Mouse (Mus musculus) liver, postnatal 0 days (tissue): ENCODE results near the gene Kif1a. TPM values are rescaled to one million over a fixed set of nuclear protein-coding genes. Genes with fewer than 3 reads are reported as not detected.

Experiments used
- ATAC-seq: fragments of 200-750 bp; cut with Nextera tagmentation; 2 replicates; pipeline ENCODE4 v1.8.0; 2017; ENCODE audit warnings: mild to moderate bottlenecking, moderate library complexity
- DNase-seq: peaks from one replicate; pipeline ENCODE4 v3.0.0-alpha.2; 2016
- H3K27ac ChIP-seq: fragments of 300-500 bp; sonication (generic); 2 replicates; pipeline ENCODE4 v1.5.1; 2014; ENCODE audit warnings: antibody characterized with exemption, moderate library complexity, mild to moderate bottlenecking, low read depth
- H3K27me3 ChIP-seq: fragments of 300-500 bp; sonication (generic); 2 replicates; pipeline ENCODE4 v1.6.1; 2014; ENCODE audit warnings: low read length, control low read depth, mixed read lengths; ENCODE audit not compliant: insufficient read depth
- H3K36me3 ChIP-seq: fragments of 300-500 bp; sonication (generic); replicated peaks from 2 replicates; pipeline ENCODE4 v1.6.1; 2014; ENCODE audit warnings: mild to moderate bottlenecking, control low read depth, low read length, moderate library complexity, mixed read lengths; ENCODE audit not compliant: insufficient read depth
- H3K4me1 ChIP-seq: fragments of 300-500 bp; sonication (generic); 2 replicates; pipeline ENCODE4 v1.6.1; 2014; ENCODE audit warnings: antibody characterized with exemption, mild to moderate bottlenecking, control low read depth; ENCODE audit not compliant: insufficient read depth
- H3K4me2 ChIP-seq: fragments of 300-500 bp; sonication (generic); 2 replicates; pipeline ENCODE4 v1.6.1; 2014; ENCODE audit warnings: low read depth, mild to moderate bottlenecking, low read length, moderate library complexity, mixed read lengths
- H3K4me3 ChIP-seq: fragments of 300-500 bp; sonication (generic); 2 replicates; pipeline ENCODE4 v1.5.1; 2014; ENCODE audit warnings: low read depth, low read length
- H3K9ac ChIP-seq: fragments of 300-500 bp; sonication (generic); replicated peaks from 2 replicates; pipeline ENCODE4 v1.6.1; 2014; ENCODE audit warnings: mild to moderate bottlenecking, moderate library complexity
- H3K9me3 ChIP-seq: fragments of 300-500 bp; sonication (generic); 2 replicates; pipeline ENCODE4 v1.6.1; 2016; ENCODE audit warnings: mild to moderate bottlenecking, control low read depth, low read length, mixed read lengths
- CTCF ChIP-seq: sonication (generic); IDR thresholded peaks from 2 replicates; pipeline ENCODE4 v1.5.1; 2016; ENCODE audit warnings: antibody characterized with exemption, low read depth
- EP300 ChIP-seq: IDR thresholded peaks from 2 replicates; pipeline ENCODE4 v1.6.1; 2016; ENCODE audit warnings: antibody characterized with exemption, low read depth, mild to moderate bottlenecking
- WGBS: fragments of 180-500 bp; shearing (Covaris S2); extraction: QIAGEN DNeasy Blood & Tissue Kit; methylation state at CpG from one replicate; pipeline ENCODE4 v1.1.7; 2014; ENCODE audit not compliant: insufficient replicate concordance; 5-methylcytosine and 5-hydroxymethylcytosine counted together
- polyA plus RNA-seq: library from polyadenylated mRNA; unstranded; fragments of >200 nt; fragmentation: Nextera tagmentation; extraction: Ambion mirVana; gene quantifications from 2 replicates; pipeline ENCODE4 v1.2.1, GENCODE M21; 2015

Gene Kif1a
- polyA plus RNA-seq, 1 experiment from 2014 or later, result 0.28 TPM

GRCm38 (mm10) chr1:93009196-93009595 lies 92.6 kb downstream of the Kif1a start:
- H3K27me3 ChIP-seq, result no peaks in the 10 kb centered on the region
- 69% methylated on average over 4 of the region's 4 CpGs for WGBS
- no peak overlapping the region for H3K9ac ChIP-seq
- no peak overlapping the region for H3K4me2 ChIP-seq
- no peaks in the 10 kb centered on the region for H3K9me3 ChIP-seq
- no peak overlapping the region for H3K4me3 ChIP-seq
- ATAC-seq, result no peak
- peak; percentile 43 for DNase-seq
- H3K27ac ChIP-seq, result no peak overlapping the region
- H3K36me3 ChIP-seq, result no peaks in the 10 kb centered on the region
- 0 out of 2 replicates have a peak, but pooled peaks cover 2% of the 10 kb centered on the region for H3K4me1 ChIP-seq
- no peak for TF ChIP-seq CTCF
- no peak for TF ChIP-seq EP300

DNA sequence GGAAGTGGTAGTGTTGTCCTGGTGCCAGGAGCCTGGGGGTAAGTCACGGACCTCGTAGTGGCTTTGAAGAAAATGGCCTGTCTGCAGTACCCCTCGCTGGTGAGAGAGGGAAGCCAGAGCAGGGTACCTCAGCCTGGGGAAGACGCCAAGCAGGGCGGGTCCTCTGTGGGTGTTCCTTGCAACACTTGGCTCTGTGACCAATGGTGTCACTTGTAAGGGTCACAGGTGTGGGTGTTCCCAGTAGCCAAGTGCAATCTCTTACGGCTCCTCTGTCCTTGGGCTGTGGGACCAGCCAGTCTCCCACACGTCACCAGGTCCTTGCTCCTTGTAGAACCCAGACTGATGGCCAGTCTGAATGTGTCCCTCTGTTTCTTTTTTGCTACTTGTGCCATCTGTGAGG lies 95.7 kb downstream of the Kif1a start, which contains the start of gene Aqp12:
Aqp12 (plus strand) TSS at position 274 of the 400 bp plus-strand sequence.
- H3K4me2 ChIP-seq, result no peak within 1 kb of the TSS
- H3K9ac ChIP-seq, result no peak within 1 kb of the TSS
- no peak within 1 kb of the TSS for H3K27ac ChIP-seq
- no peak within 1 kb of the TSS for H3K4me3 ChIP-seq
- no peak for DNase-seq
- no peaks in the 10 kb centered on the region for H3K27me3 ChIP-seq
- no peaks in the 10 kb centered on the region for H3K36me3 ChIP-seq
- WGBS, result 64% methylated on average over 7 of the region's 7 CpGs
- TF ChIP-seq EP300 (no peak), CTCF (no peak)
- no peaks in the 10 kb centered on the region for H3K9me3 ChIP-seq
- H3K4me1 ChIP-seq, result 0 out of 2 replicates have a peak, but pooled peaks cover 2% of the 10 kb centered on the region
- ATAC-seq, result no peak

DNA sequence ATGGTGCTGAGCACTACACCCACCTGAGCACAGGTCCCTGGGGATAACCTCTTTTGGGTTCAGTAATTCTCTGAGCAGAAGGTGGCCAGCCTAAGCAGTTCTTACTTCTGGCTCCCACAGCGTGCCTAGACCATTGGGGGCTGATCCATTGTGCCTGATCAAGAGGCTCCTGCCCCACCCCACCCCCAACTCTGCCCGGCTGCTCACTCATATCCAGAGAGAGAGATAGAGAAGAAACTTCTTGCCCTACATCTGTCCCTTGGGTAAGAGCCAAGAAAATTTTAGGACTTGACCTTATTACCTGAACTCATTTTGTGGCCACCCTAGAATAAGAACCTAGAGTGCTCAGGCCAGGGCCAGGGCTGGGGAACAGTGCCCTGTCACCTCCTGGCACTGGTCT lies 108.9 kb downstream of the Kif1a start:
- H3K9ac ChIP-seq, result no peak overlapping the region
- no peak overlapping the region for H3K4me3 ChIP-seq
- no peaks in the 10 kb centered on the region for H3K36me3 ChIP-seq
- H3K27ac ChIP-seq, result no peak overlapping the region
- no peak for DNase-seq
- H3K4me2 ChIP-seq, result no peak overlapping the region
- H3K9me3 ChIP-seq, result no peaks in the 10 kb centered on the region
- no peaks in the 10 kb centered on the region for H3K4me1 ChIP-seq
- 69% methylated on average over 2 of the region's 2 CpGs for WGBS
- no peak for TF ChIP-seq CTCF
- H3K27me3 ChIP-seq, result no peaks in the 10 kb centered on the region
- ATAC-seq, result no peak

GRCm38 (mm10) chr1:92992214-92992855 lies 109.4 kb downstream of the Kif1a start:
- no peak overlapping the region for H3K9ac ChIP-seq
- H3K27ac ChIP-seq, result no peak overlapping the region
- ATAC-seq, result no peak

DNA sequence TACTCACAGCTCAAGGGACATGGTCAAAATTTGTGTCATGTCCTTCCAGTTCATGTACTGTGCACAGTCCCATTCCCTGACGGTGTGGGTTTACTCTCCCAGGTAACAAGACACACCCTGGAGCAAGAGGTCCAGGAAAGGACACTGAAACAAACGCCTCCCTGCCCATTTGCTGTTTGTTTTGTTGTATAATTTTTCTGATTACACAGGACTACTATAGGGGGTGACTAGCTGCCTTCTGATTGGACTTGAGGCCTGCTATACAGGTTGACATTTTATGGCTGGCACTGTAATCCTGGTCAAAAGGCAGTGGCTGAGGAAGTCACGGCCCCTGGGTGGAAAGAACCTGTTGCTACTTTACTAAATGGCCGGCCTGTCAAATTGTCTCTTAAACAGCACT lies 111.9 kb downstream of the Kif1a start:
- no peaks in the 10 kb centered on the region for H3K4me1 ChIP-seq
- ATAC-seq, result no peak
- no peaks in the 10 kb centered on the region for H3K9me3 ChIP-seq
- H3K27me3 ChIP-seq, result no peaks in the 10 kb centered on the region
- H3K36me3 ChIP-seq, result no peaks in the 10 kb centered on the region
- TF ChIP-seq CTCF (no peak), EP300 (no peak)
- 58% methylated on average over 4 of the region's 4 CpGs for WGBS
- DNase-seq, result no peak
- H3K4me3 ChIP-seq, result no peak overlapping the region
- no peak overlapping the region for H3K27ac ChIP-seq
- no peak overlapping the region for H3K9ac ChIP-seq
- no peak overlapping the region for H3K4me2 ChIP-seq

More at GRCm38 (mm10) chr1:92992214-92992855, 109.4 kb downstream of the Kif1a start:
- no peak overlapping the region for H3K4me2 ChIP-seq
- no peaks in the 10 kb centered on the region for H3K36me3 ChIP-seq
- H3K4me3 ChIP-seq, result no peak overlapping the region
- DNase-seq, result no peak
- TF ChIP-seq EP300 (no peak), CTCF (no peak)
- WGBS, result 57% methylated on average over 6 of the region's 6 CpGs
- H3K27me3 ChIP-seq, result no peaks in the 10 kb centered on the region
- no peaks in the 10 kb centered on the region for H3K9me3 ChIP-seq
- H3K4me1 ChIP-seq, result no peaks in the 10 kb centered on the region

DNA sequence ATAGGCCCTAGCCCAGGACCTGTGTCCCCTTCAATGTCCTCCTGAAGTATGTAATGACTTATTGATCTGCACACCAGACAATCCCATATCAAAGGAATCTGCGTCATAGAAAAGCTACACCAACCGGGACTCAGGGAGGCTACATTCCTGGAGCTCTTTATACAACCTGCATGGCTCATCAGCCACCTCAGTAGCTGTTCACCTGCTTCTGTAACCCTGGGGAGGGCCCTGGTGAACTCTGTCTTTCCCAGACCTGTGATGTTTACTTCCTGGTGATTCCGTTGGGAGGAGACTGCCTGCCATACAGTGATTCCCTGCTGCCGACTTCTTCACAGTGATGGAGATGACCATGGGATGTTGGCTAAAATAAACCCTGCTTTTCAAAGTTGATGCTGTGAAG lies 112.9 kb downstream of the Kif1a start:
- no peak overlapping the region for H3K27ac ChIP-seq
- H3K9ac ChIP-seq, result no peak overlapping the region
- no peaks in the 10 kb centered on the region for H3K36me3 ChIP-seq
- no peaks in the 10 kb centered on the region for H3K27me3 ChIP-seq
- H3K4me3 ChIP-seq, result no peak overlapping the region
- TF ChIP-seq EP300, result no peak
- no peak for TF ChIP-seq CTCF
- no peaks in the 10 kb centered on the region for H3K9me3 ChIP-seq
- DNase-seq, result no peak
- H3K4me2 ChIP-seq, result no peak overlapping the region
- H3K4me1 ChIP-seq, result no peaks in the 10 kb centered on the region
- ATAC-seq, result no peak
- 61% methylated on average over 4 of the region's 4 CpGs for WGBS

GRCm38 (mm10) chr1:92984999-92985398 lies 116.8 kb downstream of the Kif1a start:
- Histone ChIP-seq H3K36me3 (no peaks in the 10 kb centered on the region), H3K9me3 (no peaks in the 10 kb centered on the region), H3K9ac (no peak overlapping the region), H3K4me1 (no peaks in the 10 kb centered on the region), H3K27ac (no peak overlapping the region), H3K4me3 (no peak overlapping the region), H3K27me3 (no peaks in the 10 kb centered on the region), H3K4me2 (no peak overlapping the region)
- WGBS, result 76% methylated on average over 5 of the region's 5 CpGs
- no peak for ATAC-seq
- TF ChIP-seq CTCF (peak; percentile 18), EP300 (no peak)
- DNase-seq, result no peak
